Mouse (Mus musculus): ENCODE results near the gene Cd3e. TPM values are rescaled to one million over a fixed set of nuclear protein-coding genes. Genes with fewer than 3 reads are reported as not detected.
"Not testable (repeated sequence)": the region's sequence is repeated elsewhere in the genome, so short reads cannot be mapped to it uniquely, and the experiment has no call there.

Gene Cd3e
- polyA plus RNA-seq, 1 experiment from 2014 or later, result 12.6 TPM

- peak overlapping the region; percentile 3; the same call in 1 of the 2 replicates for H3K4me3 ChIP-seq
- no peak for ATAC-seq (ENCODE audit: borderline replicate concordance, extremely low read depth, low FRiP score, low TSS enrichment)
- no peak overlapping the region for H3K9ac ChIP-seq
- peak overlapping the region; percentile 41 for H3K4me2 ChIP-seq
- H3K27ac ChIP-seq, result peak overlapping the region; percentile 36; the same call in 1 of the 2 replicates
- H3K4me1 ChIP-seq, result peaks cover 13% of the 10 kb centered on the region; the same call in 1 of the 2 replicates
- WGBS, result 10% methylated on average over 14 of the region's 14 CpGs
- no peaks in the 10 kb centered on the region for H3K9me3 ChIP-seq
- no peaks in the 10 kb centered on the region for H3K36me3 ChIP-seq
- H3K27me3 ChIP-seq, result peaks cover 55% of the 10 kb centered on the region
These were observed 30.8 kb upstream of the Cd3e start for GRCm38 (mm10) chr9:45040066-45040845.

GRCm38 (mm10) chr9:45039499-45039898 lies 30.1 kb upstream of the Cd3e start, which contains the start of gene Mpzl2:
Gene Mpzl2, plus strand, starts transcription at chr9:45039799.
- no peak for ATAC-seq (ENCODE audit: borderline replicate concordance, extremely low read depth, low FRiP score, low TSS enrichment)
- Histone ChIP-seq H3K4me3 (peak within 1 kb of the TSS; percentile 3; the same call in 1 of the 2 replicates), H3K9me3 (no peaks in the 10 kb centered on the region), H3K27ac (peak within 1 kb of the TSS; percentile 36; the same call in 1 of the 2 replicates), H3K4me1 (peaks cover 13% of the 10 kb centered on the region; the same call in 1 of the 2 replicates), H3K9ac (no peak within 1 kb of the TSS), H3K27me3 (peaks cover 55% of the 10 kb centered on the region), H3K36me3 (no peaks in the 10 kb centered on the region), H3K4me2 (peak within 1 kb of the TSS; percentile 41)
- 48% methylated on average over 5 of the region's 5 CpGs for WGBS

GRCm38 (mm10) chr9:45037803-45038202 lies 28.4 kb upstream of the Cd3e start:
- H3K27ac ChIP-seq; H3K9ac ChIP-seq; H3K4me2 ChIP-seq; H3K36me3 ChIP-seq; H3K4me3 ChIP-seq; H3K9me3 ChIP-seq; ATAC-seq (ENCODE audit: borderline replicate concordance, extremely low read depth, low FRiP score, low TSS enrichment): not testable (repeated sequence)
- WGBS, result 79% methylated on average over 1 of the region's 1 CpGs
- H3K4me1 ChIP-seq, result peaks cover 13% of the 10 kb centered on the region; the same call in 1 of the 2 replicates
- H3K27me3 ChIP-seq, result peaks cover 42% of the 10 kb centered on the region

- Histone ChIP-seq H3K9ac (no peak overlapping the region), H3K27ac (no peak overlapping the region), H3K9me3 (no peaks in the 10 kb centered on the region), H3K4me1 (no peaks in the 10 kb centered on the region), H3K4me2 (no peak overlapping the region), H3K27me3 (peaks cover 12% of the 10 kb centered on the region), H3K36me3 (no peaks in the 10 kb centered on the region), H3K4me3 (no peak overlapping the region)
- ATAC-seq (ENCODE audit: borderline replicate concordance, extremely low read depth, low FRiP score, low TSS enrichment), result no peak
- WGBS, result 71% methylated on average over 3 of the region's 3 CpGs
These were observed 25.1 kb upstream of the Cd3e start for GRCm38 (mm10) chr9:45034526-45034925.

- Histone ChIP-seq H3K36me3 (no peaks in the 10 kb centered on the region), H3K4me1 (no peaks in the 10 kb centered on the region), H3K4me2 (no peak overlapping the region), H3K4me3 (no peak overlapping the region), H3K9ac (no peak overlapping the region), H3K9me3 (no peaks in the 10 kb centered on the region), H3K27me3 (no peaks in the 10 kb centered on the region), H3K27ac (no peak overlapping the region)
- 47% methylated on average over 2 of the region's 2 CpGs for WGBS
- no peak for ATAC-seq (ENCODE audit: borderline replicate concordance, extremely low read depth, low FRiP score, low TSS enrichment)
These were observed 22.8 kb upstream of the Cd3e start for GRCm38 (mm10) chr9:45032261-45032660.

- no peaks in the 10 kb centered on the region for H3K9me3 ChIP-seq
- no peak overlapping the region for H3K27ac ChIP-seq
- ATAC-seq (ENCODE audit: borderline replicate concordance, extremely low read depth, low FRiP score, low TSS enrichment), result no peak
- 58% methylated on average over 6 of the region's 6 CpGs for WGBS
- H3K27me3 ChIP-seq, result no peaks in the 10 kb centered on the region
- no peak overlapping the region for H3K4me2 ChIP-seq
- H3K4me1 ChIP-seq, result no peaks in the 10 kb centered on the region
- no peak overlapping the region for H3K9ac ChIP-seq
- no peak overlapping the region for H3K4me3 ChIP-seq
- no peaks in the 10 kb centered on the region for H3K36me3 ChIP-seq
These were observed 20.9 kb upstream of the Cd3e start for GRCm38 (mm10) chr9:45030341-45030740.

DNA sequence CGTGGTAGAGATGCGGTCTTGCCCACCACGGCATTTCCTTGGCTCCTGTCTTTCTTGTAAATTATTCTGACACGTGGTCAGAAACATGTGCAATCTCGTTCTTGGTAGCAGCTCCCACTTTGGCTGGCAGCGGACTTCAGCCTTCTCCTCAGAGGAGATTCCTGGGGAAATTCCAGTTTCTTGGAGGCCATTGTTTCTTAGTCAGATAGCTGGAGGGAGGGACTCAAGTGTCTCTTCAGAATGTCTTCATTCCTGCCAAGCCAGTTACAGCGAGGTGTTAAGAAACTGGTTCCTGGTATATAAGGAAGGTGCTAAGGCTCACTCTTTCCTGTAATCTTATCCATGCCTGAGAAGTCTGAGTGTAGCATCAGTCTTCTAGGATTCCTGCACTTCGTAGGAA lies 17.9 kb upstream of the Cd3e start:
- Histone ChIP-seq H3K9me3 (no peaks in the 10 kb centered on the region), H3K4me3 (no peak overlapping the region), H3K4me2 (no peak overlapping the region), H3K27ac (no peak overlapping the region), H3K4me1 (no peaks in the 10 kb centered on the region), H3K27me3 (no peaks in the 10 kb centered on the region), H3K36me3 (no peaks in the 10 kb centered on the region), H3K9ac (no peak overlapping the region)
- no peak for ATAC-seq (ENCODE audit: borderline replicate concordance, extremely low read depth, low FRiP score, low TSS enrichment)
- 54% methylated on average over 8 of the region's 8 CpGs for WGBS

GRCm38 (mm10) chr9:45024187-45024586 lies 14.8 kb upstream of the Cd3e start:
- no peaks in the 10 kb centered on the region for H3K27me3 ChIP-seq
- H3K4me2 ChIP-seq, result no peak overlapping the region
- no peaks in the 10 kb centered on the region for H3K4me1 ChIP-seq
- no peak overlapping the region for H3K4me3 ChIP-seq
- 55% methylated on average over 2 of the region's 2 CpGs for WGBS
- H3K9ac ChIP-seq, result no peak overlapping the region
- no peak for ATAC-seq (ENCODE audit: borderline replicate concordance, extremely low read depth, low FRiP score, low TSS enrichment)
- no peaks in the 10 kb centered on the region for H3K9me3 ChIP-seq
- H3K36me3 ChIP-seq, result no peaks in the 10 kb centered on the region
- H3K27ac ChIP-seq, result no peak overlapping the region

DNA sequence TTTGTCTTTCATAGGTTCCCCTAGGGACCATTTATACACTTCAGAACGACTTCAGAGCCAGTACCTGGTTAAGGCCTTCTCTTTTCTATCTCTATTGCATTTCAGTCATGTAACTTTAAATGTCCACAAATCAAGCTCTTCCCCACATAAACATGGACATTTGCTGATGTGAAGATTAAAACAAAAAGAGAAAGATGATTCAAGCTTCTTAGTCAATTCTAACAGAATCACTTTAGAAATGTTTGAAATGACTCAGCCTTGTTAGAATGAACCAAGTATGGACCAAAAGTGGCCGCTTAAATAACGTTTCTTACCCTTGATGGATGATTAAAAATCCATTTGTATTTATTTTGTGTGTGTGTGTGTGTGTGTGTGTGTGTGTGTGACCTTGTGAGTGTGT lies 14.2 kb upstream of the Cd3e start:
- no peak for ATAC-seq (ENCODE audit: borderline replicate concordance, extremely low read depth, low FRiP score, low TSS enrichment)
- whole genome bisulfite sequencing, result 64% methylated on average over 3 of the region's 3 CpGs

GRCm38 (mm10) chr9:45022800-45023199 lies 13.4 kb upstream of the Cd3e start:
- Histone ChIP-seq H3K4me2 (no peak overlapping the region), H3K27me3 (no peaks in the 10 kb centered on the region), H3K4me3 (no peak overlapping the region), H3K4me1 (no peaks in the 10 kb centered on the region), H3K9me3 (no peaks in the 10 kb centered on the region), H3K9ac (no peak overlapping the region), H3K27ac (no peak overlapping the region), H3K36me3 (no peaks in the 10 kb centered on the region)
- ATAC-seq (ENCODE audit: borderline replicate concordance, extremely low read depth, low FRiP score, low TSS enrichment), result no peak
- WGBS, result 12% methylated on average over 3 of the region's 3 CpGs

More for the DNA sequence above, 14.2 kb upstream of the Cd3e start:
- Histone ChIP-seq H3K4me1 (no peaks in the 10 kb centered on the region), H3K4me2 (no peak overlapping the region), H3K27ac (no peak overlapping the region), H3K36me3 (no peaks in the 10 kb centered on the region), H3K9me3 (no peaks in the 10 kb centered on the region), H3K9ac (no peak overlapping the region), H3K27me3 (no peaks in the 10 kb centered on the region), H3K4me3 (no peak overlapping the region)

- Histone ChIP-seq H3K27ac (no peak overlapping the region), H3K27me3 (no peaks in the 10 kb centered on the region), H3K4me3 (no peak overlapping the region), H3K4me2 (no peak overlapping the region), H3K9ac (no peak overlapping the region), H3K4me1 (no peaks in the 10 kb centered on the region), H3K36me3 (no peaks in the 10 kb centered on the region), H3K9me3 (no peaks in the 10 kb centered on the region)
- 78% methylated on average over 11 of the region's 11 CpGs for WGBS
- no peak for ATAC-seq (ENCODE audit: borderline replicate concordance, extremely low read depth, low FRiP score, low TSS enrichment)
These were observed 8.6 kb upstream of the Cd3e start for GRCm38 (mm10) chr9:45018031-45018430.

DNA sequence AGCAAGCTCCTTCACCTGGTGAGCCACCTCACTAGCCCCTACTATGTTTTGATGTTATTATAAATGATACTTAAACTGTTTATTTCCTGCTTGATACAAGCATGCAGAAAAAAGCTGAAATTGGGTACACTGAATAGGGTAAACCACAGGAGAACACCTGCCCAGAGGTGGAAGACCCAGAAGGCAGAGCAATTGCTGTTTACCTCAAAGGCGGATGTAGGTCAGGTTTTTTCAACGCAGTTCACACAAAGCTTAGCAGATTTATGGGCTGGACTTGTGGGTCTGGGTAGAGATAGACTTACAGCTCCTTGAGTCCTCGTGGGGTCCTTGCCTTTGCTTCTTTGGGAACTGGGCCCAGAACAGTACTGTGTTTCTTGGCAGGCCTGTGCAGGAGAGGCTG lies 6.4 kb upstream of the Cd3e start:
- H3K4me2 ChIP-seq, result no peak overlapping the region
- no peak overlapping the region for H3K27ac ChIP-seq
- no peaks in the 10 kb centered on the region for H3K27me3 ChIP-seq
- H3K9me3 ChIP-seq, result no peaks in the 10 kb centered on the region
- no peak overlapping the region for H3K9ac ChIP-seq
- ATAC-seq (ENCODE audit: borderline replicate concordance, extremely low read depth, low FRiP score, low TSS enrichment), result no peak
- WGBS, result 69% methylated on average over 3 of the region's 3 CpGs
- no peaks in the 10 kb centered on the region for H3K36me3 ChIP-seq
- H3K4me1 ChIP-seq, result no peaks in the 10 kb centered on the region
- no peak overlapping the region for H3K4me3 ChIP-seq
